Mouse (Mus musculus): ENCODE results near the gene Intu. TPM values are rescaled to one million over a fixed set of nuclear protein-coding genes. Genes with fewer than 3 reads are reported as not detected.
A peak's percentile ranks its signal among the peaks of the same experiment; 100 is the strongest.

The Intu gene
- polyA plus RNA-seq, 1 experiment from 2014 or later: 1.0 TPM

GRCm38 (mm10) chr3:40519555-40519954 is 11.5 kb upstream of the Intu start:
- Histone ChIP-seq H3K9ac (ENCODE audit: low read depth, low read length) (no peak overlapping the region), H3K4me3 (ENCODE audit: low read depth, low read length) (no peak overlapping the region), H3K9me3 (ENCODE audit: control insufficient read depth) (no peaks in the 10 kb centered on the region), H3K27me3 (replicated peaks; ENCODE audit: control insufficient read depth, insufficient read depth, low read length) (no peaks in the 10 kb centered on the region), H3K4me1 (replicated peaks; ENCODE audit: control insufficient read depth, insufficient read depth, low read length) (no peaks in the 10 kb centered on the region), H3K36me3 (ENCODE audit: control insufficient read depth, insufficient read depth) (no peaks in the 10 kb centered on the region), H3K27ac (ENCODE audit: low read depth, low read length) (no peak overlapping the region), H3K4me2 (replicated peaks; ENCODE audit: low read depth) (no peak overlapping the region)
- WGBS: 71% methylated on average over 3 of the region's 3 CpGs
- no peak for TF ChIP-seq CTCF (IDR thresholded peaks at IDR 0.05; ENCODE audit: low read depth)
- no peak for ATAC-seq

GRCm38 (mm10) chr3:40520567-40520966 is 10.5 kb upstream of the Intu start:
- peak; percentile 16; the same call in 1 of the 2 replicates for TF ChIP-seq CTCF (IDR thresholded peaks at IDR 0.05; ENCODE audit: low read depth)
- no peaks in the 10 kb centered on the region for H3K4me1 ChIP-seq (replicated peaks; ENCODE audit: control insufficient read depth, insufficient read depth, low read length)
- no peaks in the 10 kb centered on the region for H3K9me3 ChIP-seq (ENCODE audit: control insufficient read depth)
- no peak for ATAC-seq
- no peak overlapping the region for H3K4me3 ChIP-seq (ENCODE audit: low read depth, low read length)
- H3K36me3 ChIP-seq (ENCODE audit: control insufficient read depth, insufficient read depth): no peaks in the 10 kb centered on the region
- no peaks in the 10 kb centered on the region for H3K27me3 ChIP-seq (replicated peaks; ENCODE audit: control insufficient read depth, insufficient read depth, low read length)
- no peak overlapping the region for H3K27ac ChIP-seq (ENCODE audit: low read depth, low read length)
- no peak overlapping the region for H3K9ac ChIP-seq (ENCODE audit: low read depth, low read length)
- no peak overlapping the region for H3K4me2 ChIP-seq (replicated peaks; ENCODE audit: low read depth)
- WGBS: 95% methylated on average over 3 of the region's 3 CpGs

GRCm38 (mm10) chr3:40522446-40522845 is 8.6 kb upstream of the Intu start:
- H3K4me2 ChIP-seq (replicated peaks; ENCODE audit: low read depth): peak overlapping the region; percentile 43
- H3K27ac ChIP-seq (ENCODE audit: low read depth, low read length): no peak overlapping the region
- TF ChIP-seq CTCF (IDR thresholded peaks at IDR 0.05; ENCODE audit: low read depth): no peak
- no peaks in the 10 kb centered on the region for H3K4me1 ChIP-seq (replicated peaks; ENCODE audit: control insufficient read depth, insufficient read depth, low read length)
- H3K36me3 ChIP-seq (ENCODE audit: control insufficient read depth, insufficient read depth): no peaks in the 10 kb centered on the region
- WGBS: 32% methylated on average over 6 of the region's 6 CpGs
- ATAC-seq: no peak
- H3K9me3 ChIP-seq (ENCODE audit: control insufficient read depth): no peaks in the 10 kb centered on the region
- H3K4me3 ChIP-seq (ENCODE audit: low read depth, low read length): no peak overlapping the region
- H3K9ac ChIP-seq (ENCODE audit: low read depth, low read length): no peak overlapping the region
- H3K27me3 ChIP-seq (replicated peaks; ENCODE audit: control insufficient read depth, insufficient read depth, low read length): no peaks in the 10 kb centered on the region

- Histone ChIP-seq H3K27ac (ENCODE audit: low read depth, low read length) (no peak overlapping the region), H3K36me3 (ENCODE audit: control insufficient read depth, insufficient read depth) (no peaks in the 10 kb centered on the region), H3K4me2 (replicated peaks; ENCODE audit: low read depth) (peak overlapping the region; percentile 43), H3K9ac (ENCODE audit: low read depth, low read length) (no peak overlapping the region), H3K4me1 (replicated peaks; ENCODE audit: control insufficient read depth, insufficient read depth, low read length) (no peaks in the 10 kb centered on the region), H3K4me3 (ENCODE audit: low read depth, low read length) (no peak overlapping the region), H3K27me3 (replicated peaks; ENCODE audit: control insufficient read depth, insufficient read depth, low read length) (no peaks in the 10 kb centered on the region), H3K9me3 (ENCODE audit: control insufficient read depth) (no peaks in the 10 kb centered on the region)
- TF ChIP-seq CTCF (IDR thresholded peaks at IDR 0.05; ENCODE audit: low read depth): no peak
- ATAC-seq: no peak
- WGBS: 55% methylated on average over 14 of the region's 14 CpGs
Measured at GRCm38 (mm10) chr3:40522846-40523245, 8.2 kb upstream of the Intu start.

GRCm38 (mm10) chr3:40523371-40523783 is 7.7 kb upstream of the Intu start:
- H3K4me2 ChIP-seq (replicated peaks; ENCODE audit: low read depth): peak overlapping the region; percentile 43
- no peaks in the 10 kb centered on the region for H3K36me3 ChIP-seq (ENCODE audit: control insufficient read depth, insufficient read depth)
- H3K27ac ChIP-seq (ENCODE audit: low read depth, low read length): no peak overlapping the region
- no peaks in the 10 kb centered on the region for H3K27me3 ChIP-seq (replicated peaks; ENCODE audit: control insufficient read depth, insufficient read depth, low read length)
- peak; percentile 67 for TF ChIP-seq CTCF (IDR thresholded peaks at IDR 0.05; ENCODE audit: low read depth)
- H3K4me1 ChIP-seq (replicated peaks; ENCODE audit: control insufficient read depth, insufficient read depth, low read length): no peaks in the 10 kb centered on the region
- WGBS: 16% methylated on average over 7 of the region's 7 CpGs
- peak; percentile 25; the same call in 1 of the 2 replicates for ATAC-seq
- no peak overlapping the region for H3K4me3 ChIP-seq (ENCODE audit: low read depth, low read length)
- H3K9ac ChIP-seq (ENCODE audit: low read depth, low read length): no peak overlapping the region
- H3K9me3 ChIP-seq (ENCODE audit: control insufficient read depth): no peaks in the 10 kb centered on the region

GRCm38 (mm10) chr3:40524841-40525240 is 6.2 kb upstream of the Intu start:
- no peaks in the 10 kb centered on the region; the same call in 1 of the 2 replicates for H3K27me3 ChIP-seq (replicated peaks; ENCODE audit: control insufficient read depth, insufficient read depth, low read length)
- H3K36me3 ChIP-seq (ENCODE audit: control insufficient read depth, insufficient read depth): no peaks in the 10 kb centered on the region
- H3K4me3 ChIP-seq (ENCODE audit: low read depth, low read length): no peak overlapping the region
- ATAC-seq: no peak
- TF ChIP-seq CTCF (IDR thresholded peaks at IDR 0.05; ENCODE audit: low read depth): no peak
- H3K27ac ChIP-seq (ENCODE audit: low read depth, low read length): no peak overlapping the region
- H3K4me1 ChIP-seq (replicated peaks; ENCODE audit: control insufficient read depth, insufficient read depth, low read length): no peaks in the 10 kb centered on the region
- H3K9ac ChIP-seq (ENCODE audit: low read depth, low read length): no peak overlapping the region
- H3K9me3 ChIP-seq (ENCODE audit: control insufficient read depth): no peaks in the 10 kb centered on the region
- no peak overlapping the region for H3K4me2 ChIP-seq (replicated peaks; ENCODE audit: low read depth)
- WGBS: 90% methylated on average over 7 of the region's 7 CpGs

GRCm38 (mm10) chr3:40525341-40525740 is 5.7 kb upstream of the Intu start:
- 25% methylated on average over 4 of the region's 4 CpGs for WGBS
- Histone ChIP-seq H3K4me3 (ENCODE audit: low read depth, low read length) (no peak overlapping the region), H3K4me1 (replicated peaks; ENCODE audit: control insufficient read depth, insufficient read depth, low read length) (no peaks in the 10 kb centered on the region), H3K9me3 (ENCODE audit: control insufficient read depth) (no peaks in the 10 kb centered on the region), H3K27me3 (replicated peaks; ENCODE audit: control insufficient read depth, insufficient read depth, low read length) (no peaks in the 10 kb centered on the region; the same call in 1 of the 2 replicates), H3K4me2 (replicated peaks; ENCODE audit: low read depth) (no peak overlapping the region), H3K36me3 (ENCODE audit: control insufficient read depth, insufficient read depth) (no peaks in the 10 kb centered on the region), H3K27ac (ENCODE audit: low read depth, low read length) (no peak overlapping the region), H3K9ac (ENCODE audit: low read depth, low read length) (no peak overlapping the region)
- peak; percentile 69 for TF ChIP-seq CTCF (IDR thresholded peaks at IDR 0.05; ENCODE audit: low read depth)
- ATAC-seq: no peak

Data from intestine, postnatal 0 days (tissue).